In the genomic region with DNA sequence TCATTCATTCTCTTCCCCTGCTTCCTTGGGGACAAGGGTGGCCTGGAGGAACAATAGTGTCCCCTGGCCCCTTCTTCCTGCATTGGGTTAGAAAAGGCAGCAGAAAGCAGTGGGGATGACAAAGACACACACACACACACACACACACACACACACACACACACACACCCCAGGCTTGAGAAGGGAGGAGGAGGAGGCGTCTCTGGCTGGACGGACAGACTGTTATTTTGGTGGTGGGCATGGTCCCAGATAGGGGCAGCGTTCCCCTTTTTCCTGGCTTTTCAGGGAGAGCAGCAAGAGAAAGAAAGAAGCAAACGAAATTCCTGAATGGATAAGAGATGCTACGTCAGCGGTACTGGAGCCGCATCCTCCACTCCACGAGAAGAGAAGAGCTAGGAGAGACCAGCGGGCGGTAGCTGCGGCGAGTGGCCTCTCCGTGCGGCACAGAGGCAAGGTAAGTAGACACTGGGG, we compare ENCODE assay signal across 10 mouse cellular contexts. TPM values are rescaled to one million over a fixed set of nuclear protein-coding genes. Genes with fewer than 3 reads are reported as not detected.
DNase-seq lines count a peak whose midpoint lies in the region; ATAC-seq and TF ChIP-seq lines count a peak whose summit lies in the region.
"Had no signal": no experiment of that assay in that cellular context is flagged by ENCODE, and none has a peak within 500 bp of the region (broad histone marks: within the 10 kb centered on the region; RNA-seq: fewer than 3 reads in every experiment).

No protein-coding gene starts in this region.

- intact Hi-C loops in heart, postnatal 14 days (cut with DNase I): no loop called here

- DNase-seq in Muller cell, postnatal 12 days (ENCODE audit: inconsistent ontology term): peak; percentile 79
- no peak for DNase-seq in urinary bladder, adult 2 months (ENCODE audit: low spot score)
- DNase-seq in heart, postnatal 14 days: no peak
- no peak for DNase-seq in thymus, postnatal 36 days
- no peak for DNase-seq in adrenal gland, postnatal 10 days
- DNase-seq: liver, embryonic 13.5 days had no signal

- H3K9ac ChIP-seq in hindbrain, embryonic 15.5 days: peak overlapping the region; percentile 64
- peak overlapping the region; percentile 87 for H3K9ac ChIP-seq in midbrain, embryonic 16.5 days (ENCODE audit: low read depth, low read length)
- H3K9ac ChIP-seq: liver, embryonic 13.5 days had no signal

- peak; percentile 42 for ATAC-seq in hindbrain, embryonic 15.5 days (ENCODE audit: low FRiP score, low read depth)
- peak; percentile 44 for ATAC-seq in midbrain, embryonic 16.5 days
- ATAC-seq: inflammation-experienced regulatory T-cells, adult 6 months had no signal

- no peak for TF ChIP-seq CTCF in cortical plate, adult 2 months (IDR thresholded peaks at IDR 0.05; ENCODE audit: extremely low read depth, insufficient read depth, low read length)

- H3K9me3 ChIP-seq in hindbrain, embryonic 15.5 days: no peaks in the 10 kb centered on the region
- no peaks in the 10 kb centered on the region for H3K9me3 ChIP-seq in midbrain, embryonic 16.5 days (replicated peaks; ENCODE audit: control insufficient read depth, low read length, poor library complexity, severe bottlenecking)
- H3K9me3 ChIP-seq: liver, embryonic 13.5 days had no signal

- H3K36me3 ChIP-seq in hindbrain, embryonic 15.5 days: no peaks in the 10 kb centered on the region
- no peaks in the 10 kb centered on the region for H3K36me3 ChIP-seq in midbrain, embryonic 16.5 days (ENCODE audit: control insufficient read depth, insufficient read depth, low read length)
- H3K36me3 ChIP-seq: liver, embryonic 13.5 days had no signal

- peak; percentile 94 for TF ChIP-seq POLR2A in cortical plate, adult 2 months (IDR thresholded peaks at IDR 0.05; ENCODE audit: extremely low read depth, insufficient read depth, low read length)

- H3K4me3 ChIP-seq in cortical plate, adult 2 months (ENCODE audit: insufficient read depth, low read length): peak overlapping the region; percentile 90
- peak overlapping the region; percentile 53 for H3K4me3 ChIP-seq in hindbrain, embryonic 15.5 days
- H3K4me3 ChIP-seq in midbrain, embryonic 16.5 days (ENCODE audit: low read depth, low read length): peak overlapping the region; percentile 54
- H3K4me3 ChIP-seq: liver, embryonic 13.5 days had no signal

- H3K27me3 ChIP-seq in hindbrain, embryonic 15.5 days: no peaks in the 10 kb centered on the region
- peaks cover 13% of the 10 kb centered on the region for H3K27me3 ChIP-seq in midbrain, embryonic 16.5 days (ENCODE audit: control insufficient read depth, insufficient read depth, low read depth, low read length)

- WGBS in hindbrain, embryonic 15.5 days: under 1% methylated on average over 14 of the region's 14 CpGs
- WGBS in midbrain, embryonic 16.5 days: 0% methylated on average over 14 of the region's 14 CpGs

- H3K27ac ChIP-seq in cortical plate, adult 2 months (ENCODE audit: insufficient read depth, low read length): peak overlapping the region; percentile 89
- peak overlapping the region; percentile 96 for H3K27ac ChIP-seq in hindbrain, embryonic 15.5 days (replicated peaks)
- H3K27ac ChIP-seq in midbrain, embryonic 16.5 days (ENCODE audit: low read length): peak overlapping the region; percentile 94
- H3K27ac ChIP-seq: liver, embryonic 13.5 days had no signal

- peaks cover 8% of the 10 kb centered on the region for H3K4me1 ChIP-seq in cortical plate, adult 2 months (ENCODE audit: control insufficient read depth, insufficient read depth, low read length)
- H3K4me1 ChIP-seq in hindbrain, embryonic 15.5 days (replicated peaks): peaks cover 64% of the 10 kb centered on the region
- peaks cover 36% of the 10 kb centered on the region for H3K4me1 ChIP-seq in midbrain, embryonic 16.5 days (ENCODE audit: control insufficient read depth, insufficient read depth, low read length)
- H3K4me1 ChIP-seq: liver, embryonic 13.5 days had no signal

- peak overlapping the region; percentile 91 for H3K4me2 ChIP-seq in hindbrain, embryonic 15.5 days
- peak overlapping the region; percentile 61 for H3K4me2 ChIP-seq in midbrain, embryonic 16.5 days (ENCODE audit: low read length)
- H3K4me2 ChIP-seq: liver, embryonic 13.5 days had no signal

RNA-seq across cellular contexts. Expression of a gene that starts 47.6 kb away (rescaled TPM):
- polyA plus RNA-seq in cortical plate, adult 2 months (2012; rRNA removed): not detected in 2 replicates
- 0.55 and 0.60 TPM in 2 replicates for polyA plus RNA-seq in hindbrain, embryonic 15.5 days (2015; fragmentation: Nextera tagmentation; extraction: Ambion mirVana)
- polyA plus RNA-seq in midbrain, embryonic 16.5 days (2015; fragmentation: Nextera tagmentation; extraction: Ambion mirVana): 0.18 and 0.21 TPM in 2 replicates
- polyA plus RNA-seq in urinary bladder, adult 2 months (2012; rRNA removed): 3.9 and 4.8 TPM in 2 replicates
- total RNA-seq in heart, postnatal 14 days (2021): not detected
- total RNA-seq in adrenal gland, postnatal 10 days (2021): 1 to 10 TPM; 1.9 to 2.1 TPM
- polyA plus RNA-seq: inflammation-experienced regulatory T-cells, adult 6 months had no signal
